Mouse (Mus musculus) spleen, adult 12 weeks (tissue): Measurements from ENCODE around the gene 5330417C22Rik.
"Not testable (repeated sequence)": the region's sequence is repeated elsewhere in the genome, so short reads cannot be mapped to it uniquely, and the experiment has no call there.

Experiments
- DNase-seq: peaks from one replicate; pipeline ENCODE4 v3.0.0; 2022; ENCODE audit warnings: low spot score

Gene 5330417C22Rik

DNA sequence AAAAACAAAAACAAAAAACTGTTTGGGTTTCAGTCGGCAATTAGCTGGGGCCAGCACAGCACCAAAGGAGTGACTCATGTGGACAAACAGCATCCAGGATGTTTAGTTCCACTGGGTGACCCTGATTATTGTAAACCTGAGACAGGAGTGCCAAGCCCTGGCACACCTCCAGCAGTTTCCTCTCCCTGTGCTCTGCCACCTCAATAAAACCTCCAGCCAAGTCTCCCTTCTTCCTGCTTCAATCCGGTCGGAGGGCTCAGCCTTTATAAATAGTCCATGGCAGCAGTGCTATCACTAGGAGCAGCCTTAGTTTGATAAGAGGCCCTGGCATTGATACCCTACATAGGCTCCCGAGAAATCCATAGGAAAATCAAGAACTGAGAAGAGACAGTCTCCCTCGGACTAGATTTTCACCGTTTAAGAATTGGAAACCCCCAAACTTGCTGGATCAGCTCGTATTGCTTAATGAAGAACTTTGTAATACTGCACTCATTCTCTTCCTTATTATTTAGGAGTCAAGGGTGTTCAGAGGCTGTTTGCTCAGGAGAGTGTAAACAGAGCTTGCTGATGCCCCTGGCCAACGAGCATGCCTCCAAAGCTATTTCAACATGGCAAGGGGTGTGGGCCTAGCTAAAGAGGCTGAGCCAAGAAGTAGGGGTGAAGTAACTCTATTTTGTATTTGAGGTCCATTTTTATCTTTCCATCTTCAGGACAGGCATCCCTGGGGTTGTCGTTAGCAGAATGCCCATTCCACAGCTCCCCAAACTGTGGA, 3.0 kb downstream of the 5330417C22Rik start:
- no peak for DNase-seq

DNA sequence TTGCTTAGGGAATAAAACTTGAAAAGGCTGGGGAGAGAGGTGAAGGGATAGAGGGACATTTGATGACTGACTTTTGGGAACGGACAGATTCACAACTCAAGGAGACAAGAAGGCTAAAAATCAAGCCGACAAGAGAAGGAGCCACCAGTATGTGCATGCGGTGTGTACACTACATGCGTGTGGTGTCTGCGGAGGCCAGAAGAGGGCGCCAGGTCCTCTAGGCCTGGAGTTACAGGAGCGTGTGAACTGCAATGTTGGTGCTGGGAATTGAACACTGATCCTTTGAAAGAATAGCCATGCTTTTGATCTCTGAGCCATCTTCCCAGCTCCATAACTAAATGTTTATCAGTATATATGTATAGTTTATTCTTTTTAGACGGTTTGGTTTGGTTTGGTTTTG, 7.8 kb downstream of the 5330417C22Rik start:
- no peak for DNase-seq

DNA sequence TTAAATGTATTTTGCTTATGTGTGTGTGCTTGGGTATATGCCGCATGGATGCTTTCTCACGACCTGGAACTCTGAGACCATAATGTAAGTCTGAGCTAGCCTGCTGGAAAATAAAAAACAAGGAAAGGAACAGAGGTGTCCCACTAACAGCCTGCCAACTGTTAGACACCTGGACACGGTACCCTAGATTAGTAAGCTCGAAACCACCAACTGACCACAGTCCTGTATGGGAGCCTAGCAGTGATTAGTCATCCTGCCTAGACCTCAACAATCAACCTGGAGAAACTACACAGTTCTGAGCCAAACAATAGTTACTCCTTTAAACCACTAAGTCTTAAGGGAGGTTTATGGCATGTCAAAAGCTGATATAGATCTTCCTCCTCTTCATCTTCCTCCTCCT, 12.9 kb downstream of the 5330417C22Rik start:
- no peak for DNase-seq

DNA sequence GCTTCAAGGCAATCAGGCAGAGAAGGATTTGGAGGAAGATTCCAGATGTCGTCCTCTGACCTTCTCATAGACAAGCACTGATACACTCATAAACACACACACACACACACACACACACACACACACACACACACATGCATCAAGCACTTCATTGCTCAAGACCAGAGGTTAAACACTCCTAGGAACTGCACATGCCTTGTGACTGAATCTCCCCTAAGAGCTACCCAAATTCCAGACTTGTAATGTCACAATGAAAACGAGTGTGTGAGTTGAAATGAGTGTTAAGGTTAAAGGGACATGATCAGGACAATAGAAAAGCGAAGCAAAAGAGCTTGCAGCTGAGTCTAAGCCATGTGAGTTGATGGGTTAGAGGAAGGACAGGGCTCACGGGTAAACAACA, 18.1 kb downstream of the 5330417C22Rik start:
- no peak for DNase-seq

DNA sequence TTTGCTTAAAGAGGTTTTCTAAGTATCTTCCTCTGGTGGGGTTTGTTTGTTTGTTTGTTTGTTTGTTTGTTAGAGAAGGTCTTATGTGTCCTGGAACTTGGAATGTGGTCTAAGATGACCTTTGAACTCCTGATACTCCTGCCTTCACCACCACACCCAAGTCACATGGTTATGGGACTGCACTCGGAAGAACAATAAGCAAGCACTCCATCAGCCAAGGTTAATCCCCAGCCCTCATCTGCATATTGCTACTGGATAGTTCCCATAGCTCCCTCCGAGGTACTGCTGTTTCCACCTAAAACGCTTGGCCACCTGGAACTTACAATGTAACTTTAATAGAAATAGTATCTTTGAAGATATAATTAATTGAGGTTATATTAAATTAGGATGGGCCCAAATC, 22.9 kb downstream of the 5330417C22Rik start:
- DNase-seq = no peak

DNA sequence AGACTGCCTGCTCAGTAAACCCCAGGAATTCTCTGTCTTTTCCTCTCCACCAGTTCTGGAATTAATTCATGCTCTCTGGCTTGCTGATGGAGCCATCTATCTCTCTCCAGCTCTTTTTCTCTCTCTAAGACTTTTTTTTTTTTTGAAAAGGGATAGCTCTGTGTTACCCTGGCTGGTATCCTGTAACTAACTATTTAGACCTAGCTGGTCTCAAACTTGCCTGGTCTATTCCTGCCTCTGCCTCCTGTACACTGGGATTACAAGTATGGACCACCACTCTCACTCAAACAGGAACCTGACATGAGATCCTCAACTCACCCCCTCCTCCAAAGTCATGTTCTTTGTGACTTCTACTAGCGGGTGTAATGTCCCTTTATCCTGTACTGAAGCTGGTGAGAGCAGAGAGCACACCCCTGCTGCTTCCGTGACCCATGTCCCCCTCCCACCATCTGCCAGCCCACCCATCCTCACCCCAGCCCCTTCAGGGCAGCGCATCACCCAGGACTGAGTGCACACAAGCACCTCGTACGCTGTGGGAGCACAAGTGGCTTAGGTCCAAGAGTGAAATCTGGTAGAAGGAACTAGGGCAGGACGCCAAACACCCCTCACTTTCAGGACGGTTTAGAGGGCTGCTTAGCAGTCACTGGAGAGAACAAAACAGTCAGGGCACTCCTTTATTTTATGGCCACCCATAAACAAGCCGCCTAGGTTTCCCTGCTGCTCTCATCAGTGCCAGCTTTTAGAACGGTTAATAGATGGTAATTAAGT, 25.4 kb downstream of the 5330417C22Rik start:
- DNase-seq = no peak

DNA sequence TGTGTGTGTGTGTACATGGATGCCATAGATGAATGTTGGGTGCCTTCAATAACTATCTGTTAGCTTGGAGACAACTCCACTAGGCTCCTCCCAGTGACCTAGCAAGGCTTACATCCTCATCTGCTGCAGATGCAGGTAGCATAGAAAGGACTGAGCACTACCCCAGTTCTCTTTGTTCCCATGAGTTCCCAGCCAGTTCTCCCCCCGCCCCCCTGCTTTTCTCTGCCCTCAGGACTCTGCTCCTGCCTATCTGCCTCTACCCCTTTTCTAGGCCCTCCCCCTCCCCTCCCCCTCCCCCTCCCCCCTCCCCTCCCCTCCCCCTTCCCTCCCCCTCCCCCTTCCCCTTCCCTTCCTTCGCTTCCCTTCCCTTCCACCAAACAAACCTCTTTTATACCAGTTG, 26.2 kb downstream of the 5330417C22Rik start:
- DNase-seq = no peak

DNA sequence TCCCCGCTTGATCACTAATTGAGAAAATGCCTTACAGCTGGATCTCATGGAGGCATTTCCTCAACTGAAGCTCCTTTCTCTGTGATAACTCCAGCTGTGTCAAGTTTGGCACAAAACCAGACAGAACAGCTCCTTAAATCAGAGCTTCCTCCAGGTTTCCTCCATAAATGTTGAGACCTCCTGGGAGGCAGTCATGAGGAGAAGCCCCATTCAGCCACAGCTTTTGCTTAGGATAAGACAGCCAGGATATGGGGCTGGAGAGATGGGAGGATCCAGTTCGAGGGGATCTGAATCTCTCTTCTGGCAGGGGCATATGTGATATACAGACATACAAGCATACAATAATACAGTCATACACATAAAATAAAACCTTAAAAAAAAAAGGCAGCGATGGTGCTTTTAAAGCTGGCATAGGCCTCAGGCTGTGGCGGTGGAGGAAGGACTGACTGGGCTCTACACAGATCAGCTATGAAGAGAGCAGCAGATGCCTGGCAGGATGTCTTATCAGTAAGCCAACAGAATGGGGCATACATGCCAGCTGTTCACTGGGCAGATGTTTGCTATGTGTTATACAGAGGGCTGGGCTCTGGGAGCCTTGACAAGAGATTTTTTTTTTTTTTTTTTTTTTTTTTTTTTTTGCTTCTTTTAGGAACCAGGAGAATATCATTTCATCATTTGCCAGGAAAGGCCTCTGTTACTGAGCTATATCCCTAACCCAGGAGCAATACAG, 27.4 kb downstream of the 5330417C22Rik start:
- peak; percentile 27 for DNase-seq

DNA sequence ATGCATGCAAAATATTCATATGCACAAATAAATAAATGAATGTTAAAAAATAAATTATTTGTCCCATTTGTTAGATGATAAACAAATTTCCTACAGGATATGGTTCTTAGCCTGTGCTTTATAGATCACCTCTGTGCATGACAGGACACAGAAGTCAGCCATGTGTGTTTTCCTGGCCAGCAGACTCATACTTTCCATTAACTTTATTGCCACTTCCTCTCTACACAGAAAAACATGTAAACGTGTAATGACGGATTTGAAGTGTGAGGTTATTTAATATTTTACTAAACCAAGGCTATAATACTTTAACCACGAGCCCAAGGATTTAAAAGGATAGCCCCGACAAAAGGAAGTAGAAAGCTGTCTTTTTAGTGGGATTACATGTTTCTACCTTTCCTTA, 32.4 kb downstream of the 5330417C22Rik start:
- DNase-seq = no peak

DNA sequence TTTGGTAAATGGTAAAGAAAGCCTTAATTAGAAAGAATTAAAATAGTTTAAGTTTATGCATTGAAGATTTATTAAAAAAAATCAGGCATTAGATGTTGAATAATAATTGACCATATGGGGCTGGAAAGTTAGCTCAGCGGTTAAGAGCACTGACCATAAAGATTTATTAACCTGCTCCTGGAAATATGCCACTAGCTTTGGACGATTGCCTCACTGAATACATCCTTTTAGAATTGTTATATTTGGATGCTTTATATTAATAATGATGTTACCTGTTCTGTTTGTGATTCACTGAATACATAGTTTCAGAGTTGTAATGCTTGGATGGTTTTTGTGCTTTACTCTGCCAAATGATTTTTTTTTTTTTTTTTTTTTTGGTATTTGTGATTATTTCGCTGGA, 34.9 kb downstream of the 5330417C22Rik start:
- not testable (repeated sequence) for DNase-seq

DNA sequence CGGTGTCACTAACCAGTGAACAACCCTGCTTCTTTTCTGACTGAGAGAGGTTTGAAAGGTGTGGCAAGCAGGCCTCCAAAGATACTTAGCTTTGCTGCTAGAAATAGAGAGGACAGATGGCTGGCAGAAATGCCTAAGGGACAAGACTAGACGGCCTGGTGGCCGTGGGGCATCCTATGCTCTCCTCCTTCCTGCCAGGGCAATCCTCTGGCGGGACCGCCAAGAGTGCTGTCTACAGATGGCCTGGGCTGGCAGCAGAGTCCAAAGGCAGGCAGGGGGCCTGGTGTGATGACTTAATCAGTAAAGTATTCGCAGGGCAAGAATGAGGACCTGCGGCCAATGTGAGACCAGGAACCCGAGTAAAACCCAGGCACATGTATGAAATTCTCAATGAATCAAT, 36.5 kb downstream of the 5330417C22Rik start:
- no peak for DNase-seq

DNA sequence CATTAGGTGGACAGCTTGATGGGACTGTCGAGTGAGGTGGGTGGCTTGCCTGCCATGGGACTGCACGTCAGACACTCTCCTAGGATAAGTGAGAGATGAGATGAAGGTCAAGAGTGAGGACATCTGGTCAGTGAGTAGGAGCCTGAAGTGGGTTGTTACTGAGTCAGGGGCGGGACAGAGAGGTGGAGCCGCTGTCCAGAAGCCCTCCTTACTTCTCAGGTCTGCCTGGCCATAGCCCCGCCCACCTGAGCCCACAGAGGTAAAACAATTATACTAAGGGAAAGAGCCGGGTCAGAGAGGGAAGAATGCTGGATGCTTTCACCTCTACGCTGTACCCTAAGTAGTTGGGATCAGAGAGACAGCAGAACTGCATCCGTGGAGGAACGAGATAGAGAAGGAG, 38.7 kb downstream of the 5330417C22Rik start:
- DNase-seq = no peak

DNA sequence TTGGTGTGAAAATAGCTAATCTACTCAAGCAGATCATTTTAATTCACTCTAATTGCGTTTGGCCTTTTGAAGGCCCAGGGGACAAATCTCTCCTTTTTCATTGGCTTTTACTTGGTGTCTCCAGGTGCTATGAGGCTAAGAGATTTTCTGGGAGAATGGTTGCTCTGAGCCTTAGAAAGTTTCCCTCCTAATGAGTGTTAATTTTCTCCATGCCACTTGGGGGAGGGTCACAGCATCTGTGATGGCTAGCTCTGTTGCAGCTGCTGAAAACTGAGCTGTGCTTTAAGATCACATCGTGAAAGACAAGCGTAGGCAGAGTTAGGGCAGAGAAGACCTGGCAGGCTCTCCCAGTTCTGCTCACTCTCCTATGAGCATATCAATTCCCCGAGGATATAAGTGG, 40.9 kb downstream of the 5330417C22Rik start:
- no peak for DNase-seq

DNA sequence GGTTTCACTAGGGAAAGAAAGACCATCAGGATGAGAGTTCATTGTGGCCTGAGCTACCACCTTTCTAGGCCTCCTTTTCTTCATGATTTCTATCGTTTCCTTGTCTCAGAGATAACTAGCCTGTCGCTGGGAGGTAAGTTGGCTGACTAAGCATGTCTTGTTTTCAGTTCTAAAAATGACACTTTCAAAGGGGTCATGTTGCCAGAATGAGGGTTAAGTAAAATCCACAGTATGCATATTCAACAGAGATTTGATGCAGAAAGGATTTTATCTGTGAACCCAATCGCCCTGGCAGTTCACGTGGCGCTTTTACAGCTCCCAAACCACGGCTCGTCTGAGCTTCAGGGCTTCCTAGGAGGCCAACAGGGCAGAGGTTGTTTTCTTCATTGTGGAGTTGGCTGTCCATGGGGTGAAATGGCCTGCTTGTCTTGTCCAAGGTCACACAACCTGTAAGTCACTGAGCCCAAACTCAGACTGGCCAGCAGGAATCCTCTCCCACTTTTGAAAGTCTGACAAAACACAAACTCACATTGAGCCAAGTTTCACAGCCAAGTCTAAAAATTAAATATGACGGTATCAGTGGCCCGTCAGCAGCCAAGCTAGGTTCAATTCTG, 41.4 kb downstream of the 5330417C22Rik start:
- no peak for DNase-seq

DNA sequence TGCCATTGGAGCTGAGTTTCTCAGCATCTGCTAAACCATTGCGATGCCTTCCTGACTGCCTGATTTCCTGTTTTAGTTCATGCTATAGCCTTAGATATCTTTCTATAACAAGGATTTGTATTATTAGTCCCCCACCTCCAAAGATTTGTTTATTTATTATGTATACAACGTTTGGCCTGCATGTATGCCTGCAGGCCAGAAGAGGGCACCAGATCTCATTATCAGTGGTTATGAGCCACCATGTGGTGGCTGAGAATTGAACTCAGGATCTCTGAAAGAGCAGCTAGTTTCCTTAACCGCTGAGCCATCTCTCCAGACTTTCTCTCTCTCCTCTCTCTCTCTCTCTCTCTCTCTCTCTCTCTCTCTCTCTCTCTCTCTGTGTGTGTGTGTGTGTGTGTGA, 46.4 kb downstream of the 5330417C22Rik start:
- DNase-seq = no peak

DNA sequence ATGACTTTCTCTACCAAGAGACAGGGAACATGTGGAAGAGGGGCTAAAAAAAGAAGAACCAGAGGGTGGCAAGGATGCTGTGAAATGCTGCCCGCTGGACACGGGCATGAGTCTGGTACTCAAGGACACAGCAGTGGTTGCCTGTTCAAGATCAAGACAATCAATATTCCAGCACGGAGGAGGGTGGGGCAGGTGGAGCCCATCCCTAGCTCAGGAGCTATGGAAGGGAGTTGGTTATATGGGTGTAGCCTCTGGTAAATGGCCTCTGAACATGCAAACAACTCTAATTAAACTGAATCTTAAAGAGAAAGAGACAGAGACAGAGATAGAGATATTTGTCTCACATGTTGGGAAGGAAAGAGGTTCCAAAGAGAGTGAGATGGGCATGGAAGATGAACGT, 51.6 kb downstream of the 5330417C22Rik start:
- no peak for DNase-seq

DNA sequence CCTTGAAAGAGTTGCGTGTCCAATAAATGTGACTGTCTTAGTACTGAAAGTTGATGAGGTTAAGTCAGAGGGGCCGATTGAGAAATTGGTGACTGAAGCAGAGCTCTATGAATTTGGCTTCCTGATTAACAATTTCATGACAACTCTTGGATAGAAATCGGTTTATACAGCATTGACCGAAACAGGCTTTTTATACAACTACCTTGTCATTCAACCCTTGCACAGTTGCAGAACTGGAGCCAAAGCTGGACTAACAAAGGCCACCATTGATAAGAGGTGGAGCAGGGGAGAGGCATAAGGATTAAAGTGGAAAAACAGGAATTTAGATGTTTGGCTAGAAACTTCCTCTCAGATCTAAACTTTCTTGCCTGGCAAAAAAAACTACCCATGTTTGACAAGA, 57.5 kb downstream of the 5330417C22Rik start:
- DNase-seq = no peak

DNA sequence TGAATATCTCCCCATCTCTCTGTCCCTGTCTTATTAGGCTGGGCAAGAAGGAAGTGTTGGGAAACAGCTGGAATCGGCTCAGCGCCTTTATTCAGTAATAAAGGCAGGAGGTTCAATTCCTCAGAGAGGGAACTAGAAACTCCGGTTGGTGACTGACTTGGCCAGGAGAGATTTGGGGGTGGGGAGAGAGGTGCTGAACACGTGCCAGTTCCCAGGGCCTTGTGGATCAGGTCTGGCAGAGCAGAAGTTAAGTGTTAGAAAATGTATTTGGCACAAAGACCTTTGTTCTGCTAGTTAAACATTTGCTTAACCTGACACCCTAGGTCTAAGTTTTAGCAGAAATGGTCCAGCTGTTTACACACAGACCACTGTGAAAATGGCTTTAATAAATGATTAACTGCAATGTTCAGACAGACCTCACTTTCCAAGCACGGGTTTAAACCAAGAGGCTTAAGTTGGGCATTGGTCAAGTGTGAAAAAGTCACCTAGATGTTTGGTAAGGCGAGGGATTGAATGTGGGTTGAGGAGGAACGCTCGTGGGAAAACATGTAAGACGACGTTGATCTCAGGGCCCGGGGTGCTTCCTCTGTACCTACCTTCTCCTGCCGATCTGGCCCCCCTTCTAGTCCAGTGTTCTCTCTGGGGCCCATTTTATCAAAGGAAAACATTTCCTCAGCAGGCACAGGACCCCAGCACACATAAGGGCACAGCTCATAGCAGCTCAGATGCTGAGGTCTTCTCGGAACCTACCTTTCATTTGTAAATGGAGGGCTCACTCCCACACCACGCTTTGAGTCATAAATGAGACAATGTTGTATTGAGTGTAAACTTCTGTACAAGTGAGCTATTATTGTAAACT, 59.3 kb downstream of the 5330417C22Rik start:
- DNase-seq = no peak

DNA sequence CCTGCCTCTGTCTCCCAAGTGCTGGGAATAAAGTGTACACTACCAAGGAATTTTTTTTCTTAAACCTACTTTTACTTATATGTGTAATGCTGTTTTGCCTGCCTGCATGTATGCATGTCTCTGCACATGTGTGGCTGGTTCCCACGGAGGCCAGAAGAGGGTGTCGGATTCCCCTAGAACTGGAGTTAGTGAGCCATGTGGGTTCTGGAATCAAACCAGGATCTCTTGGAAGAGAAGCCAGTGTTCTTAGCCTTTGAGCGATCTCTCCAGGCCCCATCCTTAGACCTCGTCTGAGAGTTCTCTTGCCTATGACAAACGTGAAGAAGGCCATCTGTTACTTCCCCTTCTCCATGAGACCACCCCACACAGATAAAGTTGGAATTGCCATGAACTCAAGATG, 60.8 kb downstream of the 5330417C22Rik start:
- DNase-seq = no peak

DNA sequence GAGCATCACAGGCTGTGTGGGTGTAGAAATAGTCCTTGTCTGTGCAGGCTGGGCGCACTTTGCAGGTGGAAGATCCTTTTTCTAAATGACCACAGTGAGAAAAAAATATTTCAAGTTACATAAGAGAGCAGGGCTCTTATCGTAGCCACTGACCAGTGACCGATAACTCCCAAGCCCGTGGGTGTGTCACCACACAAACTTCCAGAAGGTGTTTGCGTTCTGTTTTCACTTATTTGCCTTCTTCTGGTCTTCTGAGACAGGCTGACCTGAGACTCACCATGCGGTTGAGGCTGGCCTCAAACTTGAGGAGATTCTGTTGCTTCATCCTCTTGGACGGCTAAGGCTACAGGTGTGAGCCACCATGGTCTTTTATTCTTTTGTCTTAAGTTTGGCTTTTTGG, 61.4 kb downstream of the 5330417C22Rik start:
- DNase-seq = no peak

DNA sequence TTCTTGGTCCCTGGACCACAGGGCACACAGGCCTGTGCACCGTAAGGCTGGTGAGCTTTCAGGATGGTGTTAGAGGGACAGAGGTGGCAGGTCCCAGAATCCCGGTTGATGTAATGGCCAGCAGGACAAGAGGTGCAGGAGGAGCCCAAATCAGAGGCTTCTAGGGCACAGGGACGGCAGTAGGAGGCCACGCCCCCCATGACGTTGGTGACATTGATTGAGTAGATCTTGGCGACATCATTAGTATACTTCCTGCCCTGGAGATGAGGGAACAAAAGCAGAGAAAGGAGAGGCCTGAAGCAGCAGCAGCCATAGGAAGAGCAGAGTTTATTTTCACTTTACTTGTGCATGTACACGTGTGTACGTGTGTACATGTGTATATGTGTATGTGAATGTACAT, 68.6 kb downstream of the 5330417C22Rik start:
- DNase-seq = no peak

DNA sequence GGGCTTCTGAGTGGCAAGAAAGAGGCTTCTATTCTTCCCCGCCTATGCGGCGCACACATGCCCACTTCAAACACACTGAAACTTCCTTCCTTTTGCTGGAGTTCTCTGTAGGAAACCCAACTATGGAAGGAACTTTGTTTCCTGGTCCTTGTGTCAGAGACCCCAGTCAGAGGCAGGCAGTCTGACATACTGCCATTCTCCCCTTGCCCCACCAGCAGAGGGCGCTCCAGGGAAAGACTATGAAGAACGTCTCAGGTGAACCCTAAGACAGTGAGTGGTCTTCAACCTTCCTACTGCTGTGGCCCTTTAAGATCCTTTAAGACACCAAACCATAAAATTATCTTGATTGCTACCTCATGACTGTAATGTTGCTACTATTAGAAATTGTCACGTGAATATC, 69.9 kb downstream of the 5330417C22Rik start:
- DNase-seq = peak; percentile 47
